Mouse (Mus musculus): ENCODE measurements around the gene BC025446. TPM values are rescaled to one million over a fixed set of nuclear protein-coding genes. Genes with fewer than 3 reads are reported as not detected.

Gene BC025446
- polyA plus RNA-seq, 1 experiment from 2014 or later, result not detected

DNA sequence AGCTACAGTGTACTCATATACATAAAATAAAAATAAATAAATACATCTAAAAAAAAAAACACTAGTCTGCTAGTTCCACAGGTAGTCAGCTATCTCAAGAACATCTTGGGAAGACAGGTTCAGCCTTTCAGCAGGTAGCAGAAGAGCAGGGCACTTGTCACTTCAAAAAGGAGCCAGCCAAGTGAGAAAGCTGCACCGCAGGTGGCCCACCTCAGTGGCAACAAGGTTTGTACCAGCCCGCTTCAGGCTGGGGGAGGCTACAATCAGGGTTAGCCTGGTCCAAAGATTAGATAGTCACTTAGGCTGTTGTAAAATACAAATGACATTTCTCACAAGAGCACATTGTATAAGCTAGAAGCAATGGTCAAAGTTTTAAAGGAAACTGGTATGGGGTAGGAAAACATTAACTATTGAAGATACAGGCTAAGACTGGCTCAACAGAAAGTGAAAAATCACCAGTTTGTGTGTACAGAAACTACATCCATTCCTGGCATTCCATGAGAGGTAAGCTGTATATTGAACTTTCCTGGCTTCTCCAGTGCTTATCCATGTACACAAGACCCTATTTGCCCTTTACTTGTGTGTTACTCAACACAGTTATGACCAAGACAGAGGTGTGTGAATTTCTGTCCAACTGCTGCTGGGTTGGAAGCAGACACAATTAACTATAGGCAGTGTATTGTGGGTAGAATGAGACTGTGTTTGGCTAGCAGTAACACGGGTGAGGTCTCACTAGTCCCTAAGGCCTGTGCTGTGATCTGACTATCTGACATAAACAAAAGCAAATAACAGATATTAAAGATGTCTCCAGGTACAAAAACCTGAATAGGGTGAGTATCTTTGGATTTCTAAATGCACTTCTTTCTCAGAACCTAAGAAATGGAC, 26.8 kb downstream of the BC025446 start:
- WGBS, result 80% methylated on average over 3 of the region's 3 CpGs
- Histone ChIP-seq H3K4me3 (ENCODE audit: low read depth, low read length) (no peak overlapping the region), H3K9me3 (replicated peaks; ENCODE audit: control insufficient read depth, low read length, poor library complexity, severe bottlenecking) (no peaks in the 10 kb centered on the region), H3K36me3 (ENCODE audit: control insufficient read depth, insufficient read depth, low read length) (no peaks in the 10 kb centered on the region), H3K27ac (ENCODE audit: low read length) (no peak overlapping the region), H3K9ac (ENCODE audit: low read depth, low read length) (no peak overlapping the region), H3K27me3 (ENCODE audit: control insufficient read depth, insufficient read depth, low read depth, low read length) (no peaks in the 10 kb centered on the region), H3K4me1 (ENCODE audit: control insufficient read depth, insufficient read depth, low read length) (no peaks in the 10 kb centered on the region), H3K4me2 (ENCODE audit: low read length) (no peak overlapping the region)
- no peak for ATAC-seq

DNA sequence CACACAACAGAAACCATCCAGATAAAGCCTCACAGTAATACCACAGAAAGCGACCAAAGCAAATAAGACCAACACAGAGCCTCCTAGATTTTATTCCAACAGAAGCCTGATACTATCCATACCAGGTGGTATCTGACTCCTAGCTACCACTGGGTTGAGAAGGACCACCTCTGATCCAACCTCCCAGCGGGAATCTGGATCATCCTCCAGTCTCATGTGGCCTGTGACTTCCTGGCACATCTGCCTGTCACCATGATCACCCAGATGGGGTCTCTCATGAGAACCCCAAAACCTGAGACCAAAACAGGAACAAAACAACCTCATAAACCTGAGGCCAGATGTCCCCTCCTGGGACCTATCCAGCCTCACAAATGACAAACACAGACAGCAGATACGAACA, 38.5 kb downstream of the BC025446 start:
- Histone ChIP-seq H3K4me3 (ENCODE audit: low read depth, low read length) (no peak overlapping the region), H3K27ac (ENCODE audit: low read length) (no peak overlapping the region), H3K4me2 (ENCODE audit: low read length) (no peak overlapping the region), H3K27me3 (ENCODE audit: control insufficient read depth, insufficient read depth, low read depth, low read length) (no peaks in the 10 kb centered on the region), H3K9me3 (replicated peaks; ENCODE audit: control insufficient read depth, low read length, poor library complexity, severe bottlenecking) (no peaks in the 10 kb centered on the region), H3K9ac (ENCODE audit: low read depth, low read length) (no peak overlapping the region), H3K36me3 (ENCODE audit: control insufficient read depth, insufficient read depth, low read length) (no peaks in the 10 kb centered on the region), H3K4me1 (ENCODE audit: control insufficient read depth, insufficient read depth, low read length) (no peaks in the 10 kb centered on the region)
- ATAC-seq, result no peak
- 89% methylated on average over 3 of the region's 3 CpGs for WGBS

DNA sequence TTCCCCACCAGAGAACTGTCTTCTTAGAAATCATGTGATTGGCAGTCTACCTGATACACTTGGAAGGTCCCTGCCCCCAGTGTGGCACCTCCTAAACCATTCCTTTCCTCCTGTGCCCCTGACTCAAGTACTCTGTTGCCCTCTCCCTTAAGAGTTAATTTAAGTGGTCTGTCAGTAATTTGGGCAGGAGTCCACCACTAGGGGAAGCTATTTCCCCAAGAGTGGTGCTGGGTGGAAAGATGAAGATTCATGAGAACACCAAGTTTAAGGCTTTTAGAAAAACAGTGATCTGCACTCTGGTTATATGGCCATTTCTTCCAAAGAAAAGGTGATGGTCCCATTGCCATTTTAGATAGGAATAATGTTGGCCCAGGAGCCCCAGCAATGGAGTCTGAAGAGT, 49.7 kb downstream of the BC025446 start:
- no peak overlapping the region for H3K4me3 ChIP-seq (ENCODE audit: low read depth, low read length)
- ATAC-seq, result no peak
- H3K4me1 ChIP-seq (ENCODE audit: control insufficient read depth, insufficient read depth, low read length), result no peaks in the 10 kb centered on the region
- H3K9me3 ChIP-seq (replicated peaks; ENCODE audit: control insufficient read depth, low read length, poor library complexity, severe bottlenecking), result 0 out of 2 replicates have a peak, but pooled peaks cover 3% of the 10 kb centered on the region
- no peak overlapping the region for H3K4me2 ChIP-seq (ENCODE audit: low read length)
- H3K9ac ChIP-seq (ENCODE audit: low read depth, low read length), result no peak overlapping the region
- no peak overlapping the region for H3K27ac ChIP-seq (ENCODE audit: low read length)
- no peaks in the 10 kb centered on the region for H3K27me3 ChIP-seq (ENCODE audit: control insufficient read depth, insufficient read depth, low read depth, low read length)
- H3K36me3 ChIP-seq (ENCODE audit: control insufficient read depth, insufficient read depth, low read length), result no peaks in the 10 kb centered on the region

DNA sequence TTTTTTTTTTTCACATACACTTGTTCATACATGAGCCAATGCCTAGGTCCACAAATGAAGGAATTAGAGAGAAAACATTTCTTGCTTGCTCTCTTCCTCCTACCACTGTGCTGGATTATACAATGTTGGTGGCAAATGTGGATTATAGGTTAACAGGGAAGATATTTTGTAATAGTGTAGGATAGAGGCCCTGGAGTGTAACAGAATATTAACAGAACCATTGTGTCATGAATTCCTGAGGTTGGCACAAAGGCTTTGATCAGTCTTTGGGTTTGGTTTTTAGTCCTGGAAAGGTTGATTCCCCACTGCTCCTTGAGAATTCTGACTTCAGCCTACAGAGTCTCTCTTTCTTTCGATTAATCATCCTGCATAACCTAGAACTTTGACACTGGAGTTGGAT, 50.5 kb downstream of the BC025446 start:
- no peak overlapping the region for H3K4me2 ChIP-seq (ENCODE audit: low read length)
- H3K4me1 ChIP-seq (ENCODE audit: control insufficient read depth, insufficient read depth, low read length), result no peaks in the 10 kb centered on the region
- H3K27me3 ChIP-seq (ENCODE audit: control insufficient read depth, insufficient read depth, low read depth, low read length), result no peaks in the 10 kb centered on the region
- H3K36me3 ChIP-seq (ENCODE audit: control insufficient read depth, insufficient read depth, low read length), result no peaks in the 10 kb centered on the region
- H3K4me3 ChIP-seq (ENCODE audit: low read depth, low read length), result no peak overlapping the region
- 70% methylated on average over 1 of the region's 1 CpGs for WGBS
- H3K27ac ChIP-seq (ENCODE audit: low read length), result no peak overlapping the region
- H3K9me3 ChIP-seq (replicated peaks; ENCODE audit: control insufficient read depth, low read length, poor library complexity, severe bottlenecking), result 0 out of 2 replicates have a peak, but pooled peaks cover 3% of the 10 kb centered on the region
- ATAC-seq, result no peak
- H3K9ac ChIP-seq (ENCODE audit: low read depth, low read length), result no peak overlapping the region

DNA sequence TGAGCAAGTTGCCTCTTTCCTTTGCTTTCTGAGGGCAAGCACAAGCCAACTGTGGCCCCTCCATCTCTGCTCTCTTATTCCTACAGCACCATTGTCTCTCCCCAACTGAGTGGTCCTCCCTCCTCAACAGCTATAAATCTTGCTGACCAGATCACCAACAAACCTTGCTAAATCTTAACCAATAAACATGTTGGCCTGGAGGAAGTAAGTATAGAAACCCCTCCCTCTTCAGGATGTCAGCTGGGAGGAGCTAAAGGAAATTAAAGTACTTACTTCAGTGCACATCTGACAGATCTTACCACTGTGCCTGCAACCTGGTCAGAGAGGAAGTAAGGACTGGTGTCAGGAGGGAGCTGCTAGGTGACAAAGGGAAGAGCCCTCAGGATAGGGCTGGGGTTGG, 51.9 kb downstream of the BC025446 start, which contains the start of gene Ly6f:
Ly6f (plus strand) TSS at position 301 of the 400 bp plus-strand sequence.
- no peak within 1 kb of the TSS for H3K9ac ChIP-seq (ENCODE audit: low read depth, low read length)
- H3K4me1 ChIP-seq (ENCODE audit: control insufficient read depth, insufficient read depth, low read length), result no peaks in the 10 kb centered on the region
- no peak for ATAC-seq
- H3K9me3 ChIP-seq (replicated peaks; ENCODE audit: control insufficient read depth, low read length, poor library complexity, severe bottlenecking), result 0 out of 2 replicates have a peak, but pooled peaks cover 3% of the 10 kb centered on the region
- H3K27ac ChIP-seq (ENCODE audit: low read length), result no peak within 1 kb of the TSS
- H3K4me2 ChIP-seq (ENCODE audit: low read length), result no peak within 1 kb of the TSS
- H3K4me3 ChIP-seq (ENCODE audit: low read depth, low read length), result no peak within 1 kb of the TSS
- no peaks in the 10 kb centered on the region for H3K27me3 ChIP-seq (ENCODE audit: control insufficient read depth, insufficient read depth, low read depth, low read length)
- H3K36me3 ChIP-seq (ENCODE audit: control insufficient read depth, insufficient read depth, low read length), result no peaks in the 10 kb centered on the region

DNA sequence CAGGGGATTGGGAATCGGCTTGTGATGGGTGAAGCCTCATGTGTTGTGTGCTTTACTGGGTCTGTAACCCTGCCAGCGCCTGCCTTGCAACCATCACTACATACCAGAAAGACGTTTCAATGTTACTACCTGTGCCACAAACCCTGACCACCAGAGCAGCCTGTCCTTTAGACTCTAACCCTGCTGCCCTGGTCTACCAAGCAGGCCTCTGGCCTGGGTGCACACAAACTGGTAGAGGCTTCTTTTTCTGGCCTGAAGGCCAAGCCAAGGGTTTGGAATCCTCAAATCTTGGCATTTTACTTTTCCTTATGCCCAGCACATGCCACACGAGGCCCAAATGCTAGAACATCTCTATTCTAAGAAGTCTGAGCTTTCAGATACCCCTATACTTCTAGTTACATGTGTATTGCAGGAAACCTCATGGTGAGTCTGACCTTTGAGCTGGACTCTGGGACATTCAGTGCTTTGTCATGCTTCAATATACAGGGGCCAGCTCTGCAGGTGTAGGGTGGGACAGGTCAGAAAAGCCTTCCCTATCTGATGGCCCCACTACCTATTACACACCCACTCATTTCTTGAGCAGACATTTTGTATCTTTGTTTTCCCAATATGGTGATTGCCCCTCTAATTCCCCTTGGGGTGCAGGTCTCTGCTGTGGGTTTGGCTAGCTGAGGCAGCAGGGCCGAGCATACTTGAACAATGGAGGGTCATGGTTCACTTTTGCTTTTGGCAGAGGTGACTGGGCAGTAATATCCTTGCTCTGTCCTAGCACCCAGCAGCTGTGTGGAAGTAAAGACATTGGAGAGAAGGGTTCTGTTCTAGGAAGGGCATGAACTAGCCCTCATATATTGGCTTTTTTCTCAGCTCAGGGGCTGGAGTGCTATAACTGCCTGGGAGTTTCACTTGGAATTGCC, 53.0 kb downstream of the BC025446 start:
- ATAC-seq, result no peak
- 73% methylated on average over 5 of the region's 5 CpGs for WGBS
- Histone ChIP-seq H3K9ac (ENCODE audit: low read depth, low read length) (no peak overlapping the region), H3K9me3 (replicated peaks; ENCODE audit: control insufficient read depth, low read length, poor library complexity, severe bottlenecking) (0 out of 2 replicates have a peak, but pooled peaks cover 3% of the 10 kb centered on the region), H3K4me2 (ENCODE audit: low read length) (no peak overlapping the region), H3K27me3 (ENCODE audit: control insufficient read depth, insufficient read depth, low read depth, low read length) (no peaks in the 10 kb centered on the region), H3K27ac (ENCODE audit: low read length) (no peak overlapping the region), H3K4me1 (ENCODE audit: control insufficient read depth, insufficient read depth, low read length) (no peaks in the 10 kb centered on the region), H3K36me3 (ENCODE audit: control insufficient read depth, insufficient read depth, low read length) (no peaks in the 10 kb centered on the region), H3K4me3 (ENCODE audit: low read depth, low read length) (no peak overlapping the region)

DNA sequence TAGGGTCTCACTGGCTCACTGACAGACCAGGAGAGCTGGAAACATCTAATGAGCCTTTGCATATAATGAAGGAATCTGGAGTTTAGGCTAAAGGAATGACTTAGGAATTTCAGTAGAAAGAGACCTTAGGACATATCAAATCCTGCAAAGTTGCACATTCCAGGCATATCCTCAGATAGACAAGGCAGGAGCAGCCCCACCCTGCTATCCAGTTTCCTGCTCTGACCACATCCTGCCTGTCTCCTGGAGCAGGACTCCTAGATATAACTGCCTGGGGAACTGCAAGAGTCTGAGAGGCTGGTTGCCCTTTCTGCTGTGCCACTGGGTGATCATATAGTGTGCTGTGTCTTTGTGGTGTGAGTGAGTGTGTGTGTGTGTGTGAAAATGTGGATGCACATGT, 54.0 kb downstream of the BC025446 start:
- no peak for ATAC-seq
- Histone ChIP-seq H3K4me2 (ENCODE audit: low read length) (no peak overlapping the region), H3K4me3 (ENCODE audit: low read depth, low read length) (no peak overlapping the region), H3K36me3 (ENCODE audit: control insufficient read depth, insufficient read depth, low read length) (no peaks in the 10 kb centered on the region), H3K9me3 (replicated peaks; ENCODE audit: control insufficient read depth, low read length, poor library complexity, severe bottlenecking) (no peaks in the 10 kb centered on the region), H3K27ac (ENCODE audit: low read length) (no peak overlapping the region), H3K4me1 (ENCODE audit: control insufficient read depth, insufficient read depth, low read length) (no peaks in the 10 kb centered on the region), H3K9ac (ENCODE audit: low read depth, low read length) (no peak overlapping the region), H3K27me3 (ENCODE audit: control insufficient read depth, insufficient read depth, low read depth, low read length) (no peaks in the 10 kb centered on the region)

DNA sequence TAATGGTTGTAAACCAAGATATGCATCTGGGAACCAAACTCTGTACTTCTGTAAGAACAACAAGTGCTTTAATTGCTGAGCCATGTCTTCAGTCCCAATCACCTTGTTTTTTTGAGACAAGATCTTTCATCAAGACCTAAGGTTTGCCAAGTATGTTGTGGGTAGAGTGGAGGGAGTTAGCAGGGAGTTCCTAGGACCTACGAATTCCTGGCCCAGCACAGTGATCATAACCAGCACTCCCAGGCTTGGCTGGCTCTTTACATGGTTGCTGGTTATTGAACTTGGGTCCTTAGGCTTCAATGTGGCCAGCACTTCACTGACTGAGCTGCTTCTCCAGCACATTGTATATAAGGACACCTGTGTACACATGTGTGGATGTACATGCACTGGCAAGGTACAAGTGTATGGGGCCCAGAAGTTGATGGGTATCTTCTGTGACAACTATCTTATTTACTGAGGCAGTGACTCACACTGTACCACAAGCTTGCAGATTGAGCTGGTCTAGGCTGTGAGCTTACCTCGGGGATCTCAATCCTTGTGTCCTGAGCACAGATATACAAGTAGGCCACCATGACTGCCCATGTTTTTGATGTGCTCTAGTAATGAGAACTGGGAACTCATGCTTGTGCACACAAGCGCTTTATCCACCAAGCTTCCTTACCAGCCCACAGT, 54.7 kb downstream of the BC025446 start:
- Histone ChIP-seq H3K27ac (ENCODE audit: low read length) (no peak overlapping the region), H3K4me1 (ENCODE audit: control insufficient read depth, insufficient read depth, low read length) (no peaks in the 10 kb centered on the region), H3K4me2 (ENCODE audit: low read length) (no peak overlapping the region), H3K9ac (ENCODE audit: low read depth, low read length) (no peak overlapping the region), H3K36me3 (ENCODE audit: control insufficient read depth, insufficient read depth, low read length) (no peaks in the 10 kb centered on the region), H3K4me3 (ENCODE audit: low read depth, low read length) (no peak overlapping the region), H3K27me3 (ENCODE audit: control insufficient read depth, insufficient read depth, low read depth, low read length) (no peaks in the 10 kb centered on the region), H3K9me3 (replicated peaks; ENCODE audit: control insufficient read depth, low read length, poor library complexity, severe bottlenecking) (no peaks in the 10 kb centered on the region)
- 82% methylated on average over 3 of the region's 3 CpGs for WGBS
- ATAC-seq, result no peak
